Mouse (Mus musculus) cortical plate, adult 2 months (tissue): ENCODE results near the gene Fbxw11. TPM values are rescaled to one million over a fixed set of nuclear protein-coding genes. Genes with fewer than 3 reads are reported as not detected.

Source experiments
- H3K27ac ChIP-seq: fragments of 200-500 bp; 2 replicates; pipeline ENCODE4 v1.5.1; 2012; ENCODE audit warnings: low read length, control low read depth, inconsistent platforms; ENCODE audit not compliant: insufficient read depth
- H3K4me1 ChIP-seq: fragments of 200-500 bp; 2 replicates; pipeline ENCODE4 v1.6.1; 2011; ENCODE audit warnings: low read length; ENCODE audit not compliant: control insufficient read depth, insufficient read depth
- H3K4me3 ChIP-seq: fragments of 200-500 bp; 2 replicates; pipeline ENCODE4 v1.5.1; 2011; ENCODE audit warnings: mild to moderate bottlenecking, low read length, control low read depth; ENCODE audit not compliant: insufficient read depth
- CTCF ChIP-seq: fragments of 200-500 bp; IDR thresholded peaks from 2 replicates; pipeline ENCODE4 v1.5.1; 2011; ENCODE audit warnings: mild to moderate bottlenecking, control low read depth, low read length; ENCODE audit not compliant: insufficient read depth; ENCODE audit errors: extremely low read depth
- POLR2A ChIP-seq: fragments of 200-500 bp; IDR thresholded peaks from 2 replicates; pipeline ENCODE4 v1.6.1; 2011; ENCODE audit warnings: mild to moderate bottlenecking, low read length, control low read depth; ENCODE audit not compliant: insufficient read depth; ENCODE audit errors: extremely low read depth
- polyA plus RNA-seq: library from polyadenylated mRNA; depleted of rRNA; stranded (reverse); fragments of >200 nt; gene quantifications from 2 replicates; pipeline ENCODE4 v1.2.3, GENCODE M21; 2012

Gene Fbxw11
- polyA plus RNA-seq, 1 experiment: 78.4 TPM

DNA sequence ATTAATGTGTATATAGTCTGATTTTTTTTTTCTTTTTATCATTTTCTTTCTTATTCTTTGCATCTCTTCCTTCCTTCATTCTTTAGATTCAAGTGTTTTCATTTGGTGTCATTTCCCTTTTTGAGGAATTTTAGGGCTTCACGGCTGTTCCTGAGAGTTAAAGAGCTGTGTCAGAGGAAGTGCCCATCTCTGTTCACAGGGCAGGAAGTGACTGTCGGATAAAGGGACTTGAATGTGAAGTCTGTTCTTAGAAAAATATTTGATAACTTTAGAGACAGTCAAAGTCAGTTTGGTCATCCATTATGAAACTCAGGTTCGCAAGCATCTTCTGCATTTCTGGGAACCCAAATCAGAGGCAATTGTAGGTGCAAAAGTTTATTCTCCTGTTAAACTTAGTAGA lies 55.2 kb downstream of the Fbxw11 start:
- no peak overlapping the region for H3K27ac ChIP-seq
- peaks cover 8% of the 10 kb centered on the region for H3K4me1 ChIP-seq
- no peak overlapping the region for H3K4me3 ChIP-seq
- no peak for TF ChIP-seq POLR2A
- no peak for TF ChIP-seq CTCF

GRCm38 (mm10) chr11:32699913-32700493 lies 57.5 kb downstream of the Fbxw11 start:
- Histone ChIP-seq H3K4me1 (peaks cover 9% of the 10 kb centered on the region), H3K27ac (no peak overlapping the region), H3K4me3 (no peak overlapping the region)
- TF ChIP-seq POLR2A (no peak), CTCF (no peak)

DNA sequence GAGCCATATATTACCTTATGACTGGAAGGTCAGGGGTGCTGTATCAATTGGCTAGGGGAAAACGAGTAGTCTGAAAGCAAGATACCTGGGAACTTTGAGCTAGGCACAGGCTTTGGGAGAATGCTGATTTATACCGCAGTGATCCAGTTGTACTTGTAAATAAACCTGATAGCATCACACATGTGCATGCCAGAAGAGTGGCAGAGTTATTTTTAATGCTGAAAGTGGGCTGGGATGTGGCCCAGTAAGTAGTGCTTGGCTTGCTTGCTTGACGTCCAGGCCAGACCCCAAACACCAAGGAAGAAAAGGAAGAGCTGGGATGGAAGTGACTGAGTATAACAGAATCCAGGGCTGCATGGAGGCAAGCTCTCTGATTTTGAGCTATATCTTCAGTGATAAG lies 59.0 kb downstream of the Fbxw11 start:
- no peak overlapping the region for H3K27ac ChIP-seq
- no peak overlapping the region for H3K4me3 ChIP-seq
- peaks cover 13% of the 10 kb centered on the region for H3K4me1 ChIP-seq
- TF ChIP-seq CTCF (no peak), POLR2A (no peak)

DNA sequence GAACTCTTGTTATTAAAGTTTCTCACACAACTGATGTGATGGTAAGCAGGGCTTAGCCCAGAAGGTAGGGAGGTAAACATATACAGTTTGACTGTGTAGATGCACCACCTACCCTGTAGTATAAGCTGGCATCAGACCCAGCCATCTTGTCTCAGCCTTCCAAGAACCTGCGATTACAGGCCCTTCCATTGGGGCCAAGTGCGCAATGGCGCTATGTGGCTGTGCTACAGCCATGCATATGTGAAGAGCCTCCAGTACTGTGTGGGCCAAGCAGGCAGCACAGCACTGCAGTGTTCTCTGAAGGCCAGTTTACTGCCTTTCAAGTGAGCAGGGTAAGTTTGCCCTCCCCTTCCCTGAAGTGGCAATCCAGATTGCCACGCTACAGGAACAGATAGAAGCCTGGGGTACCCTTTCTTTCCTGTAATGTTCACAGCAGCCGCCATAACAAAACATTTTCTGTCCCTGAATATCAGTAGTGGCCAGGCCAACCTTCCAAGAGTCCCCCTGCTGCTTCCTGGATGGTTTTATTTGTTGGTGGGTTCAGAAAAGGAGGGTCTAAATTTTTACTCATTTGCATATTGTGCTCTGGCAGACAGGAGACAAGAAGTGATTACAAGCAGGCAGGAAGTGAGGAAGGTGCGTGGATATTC lies 61.8 kb downstream of the Fbxw11 start:
- no peak for TF ChIP-seq CTCF
- no peak overlapping the region for H3K27ac ChIP-seq
- H3K4me3 ChIP-seq: no peak overlapping the region
- peaks cover 25% of the 10 kb centered on the region for H3K4me1 ChIP-seq

DNA sequence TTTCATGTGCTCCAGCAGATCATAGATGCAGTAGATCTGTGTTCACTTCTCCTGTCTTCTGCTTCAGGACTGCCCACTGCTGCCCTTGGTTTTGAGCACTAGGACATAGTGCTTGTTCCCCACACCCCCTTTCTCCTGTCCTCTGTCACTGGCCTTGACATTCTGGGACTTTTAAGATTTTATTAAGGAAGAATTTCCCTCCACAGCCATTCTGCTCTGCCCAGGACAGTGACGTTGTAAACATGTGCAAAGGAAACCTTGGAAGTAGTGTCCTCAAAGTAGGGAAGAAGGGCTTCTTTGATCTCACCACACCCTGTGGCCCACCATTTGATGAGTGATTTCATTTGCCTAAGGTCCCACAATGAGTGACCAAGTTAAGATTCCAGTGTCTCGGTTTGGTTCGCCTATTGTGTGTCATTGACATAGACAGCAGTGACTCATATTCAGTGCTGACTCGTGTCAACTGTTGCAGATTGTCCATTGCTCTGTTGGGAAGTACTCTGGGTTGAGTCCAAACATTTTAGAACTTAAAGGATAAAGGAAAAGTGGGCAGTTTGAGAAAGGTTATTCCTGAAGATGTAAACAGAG lies 64.0 kb downstream of the Fbxw11 start:
- Histone ChIP-seq H3K4me1 (peaks cover 21% of the 10 kb centered on the region), H3K4me3 (no peak overlapping the region), H3K27ac (no peak overlapping the region)
- TF ChIP-seq POLR2A (no peak), CTCF (no peak)

DNA sequence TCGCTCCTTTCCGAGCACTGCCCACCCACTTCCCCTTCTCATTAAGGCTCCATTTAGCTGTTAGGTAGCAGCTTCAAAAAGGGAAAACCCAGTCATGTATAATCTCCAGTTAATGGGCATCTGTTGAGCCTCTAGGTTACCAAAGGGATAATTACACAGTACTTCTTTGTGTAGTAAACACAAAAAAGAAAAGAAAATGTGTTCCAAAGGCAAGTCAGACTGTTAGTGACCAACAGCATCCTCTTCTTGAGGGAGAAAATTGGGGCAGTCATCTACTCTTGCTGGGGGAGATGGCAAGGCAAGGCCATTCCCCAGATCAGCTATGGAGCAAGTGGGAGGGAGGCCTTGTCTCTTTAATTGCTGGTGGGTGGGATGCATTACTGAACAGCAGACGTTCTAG lies 65.0 kb downstream of the Fbxw11 start:
- no peak overlapping the region for H3K27ac ChIP-seq

DNA sequence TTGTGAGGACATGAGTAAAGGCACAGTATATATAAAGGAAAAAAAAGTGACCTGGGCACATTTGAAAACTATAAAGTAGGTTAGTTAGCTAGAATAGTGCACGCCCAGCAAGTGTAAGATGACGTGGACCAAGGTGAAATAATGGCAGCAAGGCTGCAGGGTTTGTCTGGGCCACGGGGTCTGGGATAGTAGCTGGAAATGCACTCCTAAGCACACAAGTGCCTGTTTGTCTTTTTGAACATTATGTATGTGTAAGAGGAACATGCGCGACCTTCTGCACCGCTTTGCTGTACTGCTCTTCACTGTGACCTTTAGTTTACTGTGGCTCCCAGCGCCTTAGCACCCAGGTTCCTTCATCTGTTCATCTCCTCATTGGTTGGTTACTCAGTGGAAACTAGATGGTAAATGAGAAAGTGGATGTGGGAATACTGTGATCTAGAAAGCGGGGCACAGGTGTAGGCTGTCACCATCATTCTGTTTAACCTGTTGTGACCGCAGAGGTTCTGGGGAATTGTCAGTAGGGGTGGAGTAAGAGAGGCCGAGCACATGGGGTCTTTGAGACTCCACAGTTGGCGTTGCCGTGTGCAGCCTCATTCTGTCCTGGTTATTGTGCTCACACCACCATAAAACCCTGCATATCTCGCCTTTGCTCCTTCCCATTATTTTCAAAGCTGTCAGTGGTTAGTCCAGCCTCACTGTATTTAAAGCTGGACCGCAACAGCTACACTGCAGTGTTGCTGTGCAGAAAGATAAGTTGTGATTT lies 66.4 kb downstream of the Fbxw11 start:
- no peak for TF ChIP-seq CTCF
- no peak for TF ChIP-seq POLR2A
- H3K4me3 ChIP-seq: no peak overlapping the region
- H3K27ac ChIP-seq: no peak overlapping the region
- H3K4me1 ChIP-seq: peaks cover 21% of the 10 kb centered on the region

More for the DNA sequence above, 65.0 kb downstream of the Fbxw11 start:
- peaks cover 21% of the 10 kb centered on the region for H3K4me1 ChIP-seq
- H3K4me3 ChIP-seq: no peak overlapping the region
- TF ChIP-seq POLR2A (no peak), CTCF (no peak)

GRCm38 (mm10) chr11:32709563-32709962 lies 67.0 kb downstream of the Fbxw11 start:
- Histone ChIP-seq H3K4me3 (no peak overlapping the region), H3K4me1 (peaks cover 17% of the 10 kb centered on the region), H3K27ac (no peak overlapping the region)
- TF ChIP-seq POLR2A: no peak
- TF ChIP-seq CTCF: peak; percentile 40; the same call in 1 of the 2 replicates

GRCm38 (mm10) chr11:32714230-32714629 lies 71.7 kb downstream of the Fbxw11 start:
- Histone ChIP-seq H3K4me1 (peaks cover 4% of the 10 kb centered on the region; the same call in 1 of the 2 replicates), H3K27ac (no peak overlapping the region), H3K4me3 (no peak overlapping the region)
- TF ChIP-seq CTCF: peak; percentile 46
- TF ChIP-seq POLR2A: no peak
